Mouse (Mus musculus): ENCODE measurements at regions not wholly inside any gene's neighbourhood (a gene's known extent, or its start where the extent isn't known, plus 50 kb on each side); places are given as distances from the start of the nearest gene placed in this dataset.

- TF ChIP-seq CTCF (IDR thresholded peaks at IDR 0.05; ENCODE audit: control insufficient read depth, insufficient read depth, low read length) (no peak), POLR2A (IDR thresholded peaks at IDR 0.05; ENCODE audit: borderline replicate concordance, control insufficient read depth, low read depth, low read length) (no peak)
Measured at GRCm38 (mm10) chr9:23538051-23538450, 315.2 kb downstream of the Bmper start.

Measured in bone marrow, adult 2 months (tissue).